Mouse (Mus musculus) cerebellum, adult (tissue): ENCODE measurements around the gene Shkbp1.

Experiments used
- ATAC-seq: cut with Nextera tagmentation; 2 replicates; pipeline ENCODE4 v1.9.2; 2017; ENCODE audit warnings: mild to moderate bottlenecking, moderate library complexity, mixed read lengths; ENCODE audit not compliant: insufficient number of reproducible peaks, low FRiP score, low TSS enrichment

Gene Shkbp1

DNA sequence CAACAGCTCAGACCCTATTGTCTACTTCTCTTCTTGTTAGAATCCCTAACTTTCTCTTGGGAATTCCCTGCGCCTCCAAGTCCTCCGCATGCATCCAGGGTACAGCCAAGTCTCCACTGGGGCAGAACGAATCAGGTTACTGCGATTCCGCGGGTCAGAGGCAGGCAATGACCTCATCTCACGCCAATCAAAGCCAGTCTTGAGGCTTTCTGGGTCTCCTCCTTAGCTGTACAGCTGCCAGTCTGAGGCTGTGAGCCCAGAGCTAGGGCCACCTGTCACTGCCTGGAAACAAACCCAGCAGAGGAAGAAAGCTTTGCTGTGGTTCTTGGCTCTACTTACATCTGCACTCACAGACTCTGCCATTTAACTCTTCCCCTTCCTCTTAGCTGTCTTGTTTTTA, 39.9 kb downstream of the Shkbp1 start:
- ATAC-seq: no peak; the same call in 1 of the 2 replicates

GRCm38 (mm10) chr7:27314393-27314792, 41.4 kb downstream of the Shkbp1 start:
- ATAC-seq: no peak

DNA sequence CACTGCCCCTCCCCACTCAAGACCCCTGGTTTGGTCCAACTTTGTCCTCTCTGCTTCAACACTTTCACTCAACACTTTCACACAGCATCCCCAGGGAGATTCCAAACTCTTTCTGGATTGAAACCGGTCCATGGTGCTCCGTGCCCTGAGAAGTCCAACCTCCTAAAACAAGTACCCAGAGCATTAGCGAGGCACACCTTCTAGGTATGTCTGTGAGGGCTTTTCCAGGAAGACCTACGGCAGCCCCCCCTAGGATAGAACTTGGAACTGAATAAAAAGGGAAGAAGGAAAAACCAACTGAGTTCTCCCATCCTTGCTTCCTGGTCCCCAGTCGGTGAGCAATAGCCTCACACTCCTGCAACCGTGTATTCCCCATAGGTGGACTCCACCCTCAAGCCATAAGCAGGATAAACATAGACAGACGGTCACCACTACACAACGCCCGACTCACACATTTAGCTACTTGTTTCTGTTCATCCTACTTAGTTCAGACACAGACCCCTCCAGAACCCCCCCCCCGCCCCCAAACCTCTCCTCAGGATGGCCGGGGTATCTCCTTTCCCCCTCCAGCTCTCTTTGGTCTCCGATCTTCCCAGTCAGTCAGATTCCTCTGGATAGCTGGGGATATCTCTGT, 44.1 kb downstream of the Shkbp1 start:
- no peak for ATAC-seq

GRCm38 (mm10) chr7:27310996-27311535, 44.8 kb downstream of the Shkbp1 start:
- ATAC-seq: no peak

GRCm38 (mm10) chr7:27310306-27310705, 45.5 kb downstream of the Shkbp1 start:
- ATAC-seq: no peak; the same call in 1 of the 2 replicates

DNA sequence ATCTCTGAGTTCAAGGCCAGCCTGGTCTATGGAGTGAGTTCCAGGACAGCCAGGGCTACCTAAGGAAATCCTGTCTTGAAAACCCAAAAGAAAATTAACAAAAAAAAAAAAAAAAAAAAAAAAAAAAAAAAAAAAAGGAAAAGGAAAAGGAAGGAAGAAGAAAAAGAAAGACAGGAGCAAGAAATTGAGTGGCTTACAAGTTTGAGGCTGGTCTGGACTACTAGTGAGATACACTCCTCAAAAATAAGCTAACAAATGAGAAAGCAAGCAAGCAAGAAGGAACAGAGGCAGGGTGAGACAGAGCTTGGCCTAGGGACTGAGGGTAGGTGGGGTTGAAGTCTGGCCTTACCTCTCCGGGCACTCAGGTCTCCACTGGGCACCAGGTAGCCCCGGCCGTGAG, 46.0 kb downstream of the Shkbp1 start:
- no peak for ATAC-seq

DNA sequence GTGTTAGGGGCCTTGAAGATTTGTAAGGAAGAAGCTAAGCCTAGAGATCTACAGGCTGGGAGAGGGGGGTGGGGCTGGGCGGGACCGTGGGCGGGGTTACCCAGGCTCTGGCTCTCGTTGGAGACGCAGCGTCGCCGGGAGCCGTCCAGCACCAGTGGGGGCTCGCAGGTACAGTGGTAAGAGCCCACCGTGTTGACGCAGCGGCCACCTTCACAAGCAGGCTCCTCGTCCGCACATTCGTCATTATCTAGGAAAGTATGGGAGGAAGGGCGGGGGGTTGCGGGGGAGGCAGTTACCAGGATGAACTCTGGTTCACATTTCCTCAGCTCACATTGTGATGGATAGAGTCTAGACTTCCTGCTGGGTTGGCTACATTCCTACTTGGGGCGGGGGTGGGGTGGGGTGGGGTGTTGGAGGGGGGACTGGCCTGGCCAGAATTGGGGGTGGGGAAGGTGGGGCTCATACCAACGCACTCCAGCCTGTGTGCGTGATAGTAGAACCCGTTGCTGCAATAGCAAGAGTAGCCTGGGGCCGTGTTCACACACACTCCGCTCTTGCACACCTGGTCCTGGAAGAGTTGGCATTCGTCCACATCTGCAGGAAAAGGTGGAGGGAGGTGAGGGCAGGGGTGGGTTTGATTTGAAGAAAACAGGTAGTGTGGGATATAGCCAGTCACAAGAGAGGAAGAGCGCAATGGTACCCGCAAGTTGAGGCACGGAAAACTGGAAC, 46.8 kb downstream of the Shkbp1 start:
- ATAC-seq: no peak

GRCm38 (mm10) chr7:27307551-27307950, 48.3 kb downstream of the Shkbp1 start:
- no peak for ATAC-seq

- ATAC-seq: no peak
These were observed 49.4 kb downstream of the Shkbp1 start for GRCm38 (mm10) chr7:27306161-27307160.

DNA sequence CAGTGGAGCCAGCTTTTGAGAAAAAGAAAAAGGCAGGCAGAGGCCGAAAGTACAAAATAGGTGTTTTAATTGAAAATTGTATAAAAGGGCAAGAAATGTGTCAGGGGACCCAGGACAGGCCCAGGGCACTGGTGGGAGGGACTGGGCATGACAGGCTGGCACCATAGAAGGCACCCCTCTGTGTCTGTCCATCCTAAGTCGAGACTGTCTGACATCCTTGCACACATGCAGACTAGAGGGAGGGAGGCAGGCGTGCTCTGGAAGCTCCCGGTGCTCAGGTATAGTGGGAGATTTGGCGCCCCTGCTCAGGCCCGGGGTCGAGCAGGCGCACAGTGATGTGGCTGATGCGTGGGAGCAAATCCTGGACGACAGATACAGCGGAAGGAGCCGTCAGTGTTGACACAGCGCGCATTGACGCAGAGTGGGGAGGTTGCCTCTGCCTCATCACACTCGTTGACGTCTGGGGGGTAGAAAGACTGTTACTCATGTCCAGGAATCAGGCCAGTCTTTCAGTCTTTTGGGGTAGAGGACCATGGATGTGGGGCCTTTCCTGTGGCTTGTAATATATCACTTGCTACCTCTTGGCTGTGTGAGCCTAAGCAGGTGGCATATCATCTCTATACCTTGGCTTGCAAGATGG, 50.6 kb downstream of the Shkbp1 start:
- ATAC-seq: no peak

DNA sequence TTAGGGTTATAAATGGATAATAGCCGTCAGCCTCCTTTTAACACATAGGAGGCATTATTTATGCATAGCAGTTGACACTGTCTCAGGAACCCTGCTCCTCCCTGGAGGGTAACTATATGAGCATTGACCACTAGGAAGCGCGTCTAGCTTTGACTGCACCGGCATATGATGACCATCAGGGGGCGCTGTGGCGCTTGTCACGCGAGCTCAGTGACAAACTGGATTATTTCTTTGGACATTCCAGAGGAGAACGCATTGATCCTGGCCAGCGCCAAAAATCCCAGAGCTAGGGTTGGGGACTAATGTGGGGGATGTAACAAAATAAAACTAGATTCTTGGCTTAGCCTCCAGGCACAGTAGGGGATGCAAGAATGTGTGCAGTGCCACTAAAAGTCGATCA, 53.6 kb downstream of the Shkbp1 start:
- no peak for ATAC-seq

GRCm38 (mm10) chr7:27300801-27301200, 55.0 kb downstream of the Shkbp1 start:
- ATAC-seq: no peak

- ATAC-seq: no peak
These were observed 55.5 kb downstream of the Shkbp1 start for GRCm38 (mm10) chr7:27300351-27300750.

DNA sequence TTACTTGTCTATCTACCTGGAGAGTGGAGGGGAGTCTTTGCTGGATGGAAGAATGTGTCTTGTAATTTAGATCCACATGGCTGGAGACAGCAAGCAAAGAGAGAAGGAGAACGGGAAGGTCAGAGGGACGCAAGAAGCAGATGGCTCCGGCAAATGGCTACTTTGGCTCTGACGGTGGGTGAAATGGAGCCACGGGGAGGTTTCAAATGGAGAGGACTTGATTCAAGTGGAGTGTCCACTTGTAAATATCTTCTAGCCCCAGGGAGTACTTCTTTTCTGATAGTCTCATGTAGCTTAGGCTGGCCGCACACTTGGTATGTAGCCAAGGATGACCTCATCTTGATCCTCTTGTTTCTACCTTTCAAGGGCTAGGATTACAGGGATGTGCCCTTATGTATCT, 57.0 kb downstream of the Shkbp1 start:
- no peak for ATAC-seq

GRCm38 (mm10) chr7:27298033-27298610, 57.7 kb downstream of the Shkbp1 start:
- no peak for ATAC-seq

DNA sequence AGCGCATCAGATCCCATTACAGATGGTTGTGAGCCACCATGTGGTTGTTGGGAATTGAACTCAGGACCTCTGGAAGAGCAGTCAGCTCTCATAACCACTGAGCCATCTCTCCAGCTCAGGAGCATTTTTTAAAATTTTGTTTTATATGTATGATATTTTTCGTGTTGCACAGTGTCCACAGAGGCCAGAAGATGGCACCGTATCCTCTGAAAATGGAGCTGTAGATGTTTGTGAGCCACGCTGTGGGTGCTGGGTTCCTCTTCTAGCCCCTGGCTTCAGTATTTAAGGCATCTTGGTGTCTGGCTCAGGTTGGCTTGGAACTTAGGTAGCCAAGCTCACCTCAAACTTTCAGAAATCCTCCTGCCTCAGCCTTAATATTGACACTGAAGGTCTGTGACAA, 59.3 kb downstream of the Shkbp1 start:
- ATAC-seq: no peak

- ATAC-seq: no peak
These were observed 59.9 kb downstream of the Shkbp1 start for GRCm38 (mm10) chr7:27295956-27296355.
